In the genomic region with DNA sequence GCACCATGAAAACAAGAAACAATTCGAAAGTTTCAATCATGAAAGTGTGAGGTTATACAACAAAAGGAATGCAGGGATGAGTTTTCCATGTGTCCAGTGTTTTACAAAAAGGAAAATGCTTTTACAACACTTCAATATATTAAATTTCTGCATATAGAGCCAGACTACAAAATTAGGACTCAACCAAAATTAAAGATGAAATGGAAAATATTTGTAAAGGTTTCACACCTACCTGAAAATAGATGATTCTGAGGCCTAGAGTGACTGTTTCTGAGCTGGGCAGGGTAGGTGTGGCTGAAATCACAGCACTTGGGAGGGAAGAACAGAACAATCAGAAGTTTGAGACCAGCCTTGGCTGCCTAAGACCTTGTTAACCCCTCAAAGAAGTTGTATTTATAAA, we compare ENCODE assay signal across 27 mouse cellular contexts.
"Had no signal": no experiment of that assay in that cellular context is flagged by ENCODE, and none has a peak within 500 bp of the region (broad histone marks: within the 10 kb centered on the region; RNA-seq: fewer than 3 reads in every experiment).

No protein-coding gene starts in this region.

- H3K4me3 ChIP-seq: heart, embryonic 10.5 days; heart, embryonic 12.5 days; hindbrain, embryonic 12.5 days; hindbrain, embryonic 15.5 days; intestine, embryonic 15.5 days; kidney, embryonic 15.5 days; layer of hippocampus, adult 2 months; left cerebral cortex, adult 2 months; limb, embryonic 10.5 days; limb, embryonic 12.5 days; liver, embryonic 13.5 days; liver, embryonic 15.5 days had no signal

- H3K4me2 ChIP-seq: heart, embryonic 12.5 days; hindbrain, embryonic 12.5 days; hindbrain, embryonic 15.5 days; intestine, embryonic 15.5 days; kidney, embryonic 15.5 days; limb, embryonic 12.5 days; liver, embryonic 11.5 days; liver, embryonic 13.5 days; liver, embryonic 15.5 days had no signal

- H3K9ac ChIP-seq: forebrain, postnatal 0 days; heart, embryonic 12.5 days; hindbrain, embryonic 12.5 days; hindbrain, embryonic 15.5 days; intestine, embryonic 15.5 days; kidney, embryonic 15.5 days; limb, embryonic 12.5 days; liver, embryonic 13.5 days; liver, embryonic 15.5 days had no signal

- H3K27ac ChIP-seq: hindbrain, postnatal 0 days; intestine, embryonic 15.5 days; limb, embryonic 10.5 days; limb, embryonic 12.5 days; liver, embryonic 13.5 days; liver, embryonic 15.5 days had no signal

- H3K27me3 ChIP-seq: heart, embryonic 12.5 days; hindbrain, embryonic 12.5 days; hindbrain, embryonic 15.5 days; intestine, embryonic 15.5 days; kidney, embryonic 15.5 days; limb, embryonic 12.5 days; liver, embryonic 13.5 days; liver, embryonic 15.5 days had no signal

- H3K4me1 ChIP-seq: limb, embryonic 10.5 days had no signal

- H3K9me3 ChIP-seq: heart, embryonic 10.5 days; heart, embryonic 12.5 days; hindbrain, embryonic 12.5 days; hindbrain, embryonic 15.5 days; intestine, embryonic 15.5 days; kidney, embryonic 15.5 days; limb, embryonic 10.5 days; limb, embryonic 12.5 days; liver, embryonic 13.5 days; liver, embryonic 15.5 days had no signal

- ATAC-seq: forebrain, postnatal 0 days; hindbrain, postnatal 0 days; inflammation-experienced regulatory T-cells, adult 6 months; intestine, embryonic 15.5 days; intestine, postnatal 0 days had no signal

- H3K36me3 ChIP-seq: heart, embryonic 10.5 days; heart, embryonic 12.5 days; hindbrain, embryonic 12.5 days; hindbrain, embryonic 15.5 days; intestine, embryonic 15.5 days; kidney, embryonic 15.5 days; limb, embryonic 10.5 days; limb, embryonic 12.5 days; liver, embryonic 13.5 days; liver, embryonic 15.5 days had no signal

- DNase-seq: forebrain, postnatal 0 days; gastrocnemius, postnatal 14 days; gastrocnemius, postnatal 36 days; heart, adult 18-20 months; heart, postnatal 10 days; heart, postnatal 36 days; kidney, adult 18-20 months; kidney, adult 8-10 months; kidney, postnatal 14 days; kidney, postnatal 4 days; liver; liver, embryonic 13.5 days had no signal
